Mouse (Mus musculus) cerebellum, adult 11-12 months (tissue): ENCODE data around the gene Hpd.
A peak's percentile ranks its signal among the peaks of the same experiment; 100 is the strongest.

Source experiments
- DNase-seq: peaks from one replicate; pipeline ENCODE4 v3.0.0; 2022

The Hpd gene

DNA sequence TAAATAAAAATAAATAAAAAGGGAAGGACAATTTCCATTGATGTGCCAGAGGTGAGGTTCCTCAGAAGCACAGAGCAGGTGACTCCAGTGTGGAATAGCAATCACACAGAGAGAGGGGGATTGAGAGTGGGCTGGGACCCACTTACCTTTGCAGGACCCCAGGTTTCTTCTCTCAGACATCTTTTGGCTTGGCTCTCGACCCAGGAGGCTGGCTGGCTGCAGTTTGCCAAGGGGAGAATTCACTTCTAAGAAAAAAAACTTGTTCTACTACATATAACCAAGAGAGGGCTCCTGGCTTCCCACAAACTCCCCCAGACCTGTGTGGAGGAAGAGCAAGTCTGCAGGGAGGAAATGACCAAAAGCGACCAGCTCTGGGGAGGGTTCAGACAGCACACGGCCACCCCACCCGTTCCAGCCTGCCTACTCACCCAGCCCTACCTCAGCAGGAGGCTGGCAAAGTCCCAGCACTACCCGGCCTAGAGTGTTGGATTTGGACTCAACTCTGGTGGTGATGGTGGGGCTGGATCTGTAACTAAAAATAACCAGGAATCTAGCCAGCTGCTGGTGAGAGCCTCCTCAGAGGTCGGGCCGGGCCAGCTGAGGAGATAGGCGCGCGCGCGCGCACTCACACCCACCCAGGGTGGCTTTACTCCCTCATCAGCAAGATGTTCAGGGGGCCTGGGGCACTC lies 48.2 kb downstream of the Hpd start:
- DNase-seq: peak; percentile 78

DNA sequence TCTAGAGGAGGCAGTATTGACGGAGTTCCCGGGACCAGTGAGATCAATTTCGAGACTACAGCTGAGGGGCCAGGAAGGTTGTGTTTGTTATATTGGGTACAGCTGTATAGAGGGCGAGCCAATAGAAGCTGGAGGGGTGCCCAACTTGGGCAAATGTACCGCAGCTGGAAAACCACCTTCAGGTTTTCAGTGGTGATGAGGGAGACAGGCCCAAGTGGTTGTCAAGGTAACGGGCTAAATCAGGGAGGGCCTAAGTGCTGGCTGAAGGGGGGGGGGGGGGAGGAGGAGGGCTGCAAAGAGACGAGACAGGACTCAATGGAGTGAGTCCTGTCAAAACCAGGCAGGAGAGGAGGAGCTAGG lies 48.8 kb downstream of the Hpd start:
- DNase-seq: peak; percentile 72

DNA sequence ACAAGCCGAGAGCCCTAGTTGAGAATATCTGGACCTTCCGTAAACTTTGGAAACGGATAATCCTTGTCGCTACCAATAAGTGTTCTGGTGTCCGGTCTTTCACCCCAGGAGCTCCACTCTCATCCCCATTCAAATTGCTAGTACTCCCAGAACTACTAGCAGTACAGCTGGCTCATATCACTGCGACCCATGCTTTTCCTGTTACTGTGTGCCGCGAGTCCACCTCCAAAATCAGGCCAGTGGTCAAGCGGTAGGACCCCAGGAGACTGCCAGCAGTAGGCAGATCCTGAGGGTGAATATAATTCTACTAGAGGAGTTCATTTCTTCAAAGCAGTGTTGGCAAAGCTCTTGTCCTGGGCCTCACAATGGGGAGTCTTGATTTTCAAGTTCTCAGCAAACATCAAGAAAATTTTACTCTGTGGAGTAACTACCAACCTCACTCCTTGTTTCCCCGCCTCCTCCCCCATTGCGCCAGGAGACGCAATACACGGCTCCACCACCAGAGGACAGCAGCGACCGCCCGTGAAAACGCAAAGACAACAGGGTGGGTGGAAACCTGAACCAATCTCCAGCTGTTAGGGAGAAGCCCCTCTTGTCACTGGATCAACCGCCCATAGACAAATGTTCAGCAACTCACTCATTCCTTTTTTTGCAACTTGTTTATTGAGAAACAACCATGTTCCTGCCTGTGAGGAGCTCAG lies 49.3 kb downstream of the Hpd start:
- DNase-seq: peak; percentile 84

DNA sequence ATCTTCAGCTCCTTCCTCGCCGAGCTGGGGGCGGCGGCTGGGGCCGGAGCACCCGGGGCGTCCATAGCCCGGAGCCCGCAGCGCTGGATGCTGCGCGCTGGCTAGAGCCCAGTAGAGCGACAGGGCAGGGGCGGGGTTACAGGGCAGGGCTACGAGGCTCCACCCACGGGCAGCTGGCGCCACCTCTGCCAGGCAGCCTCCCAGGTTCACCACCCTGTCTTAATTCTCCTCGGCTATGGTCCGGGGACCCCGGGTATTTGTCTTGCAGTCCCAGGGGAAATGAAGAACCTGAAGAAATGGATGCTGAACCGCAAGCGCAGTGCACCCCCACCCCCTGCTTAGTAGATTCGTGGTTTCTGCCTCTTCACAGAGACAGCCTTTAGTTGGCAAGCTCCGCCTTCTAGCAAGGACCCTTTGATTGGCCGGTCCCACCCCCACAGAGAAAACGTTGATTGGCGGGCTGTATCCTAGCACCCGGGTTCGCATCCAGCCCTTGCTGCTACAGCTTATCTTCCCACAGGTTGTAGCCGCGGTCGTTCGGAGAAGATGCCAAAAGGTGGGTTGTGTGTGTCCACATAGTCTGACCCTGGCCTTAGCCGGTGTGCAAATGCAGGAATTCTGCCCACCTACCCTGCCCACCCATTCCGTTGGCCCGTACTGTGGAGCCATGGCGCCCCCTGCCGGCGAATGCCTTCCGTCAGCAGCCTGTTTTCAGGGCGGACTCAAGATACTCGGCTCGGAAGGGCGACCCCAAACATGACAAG lies 50.0 kb downstream of the Hpd start, which contains the start of gene Rhof:
Rhof (minus strand) TSS at position 385 of the 764 bp plus-strand sequence.
- DNase-seq: peak; percentile 90

DNA sequence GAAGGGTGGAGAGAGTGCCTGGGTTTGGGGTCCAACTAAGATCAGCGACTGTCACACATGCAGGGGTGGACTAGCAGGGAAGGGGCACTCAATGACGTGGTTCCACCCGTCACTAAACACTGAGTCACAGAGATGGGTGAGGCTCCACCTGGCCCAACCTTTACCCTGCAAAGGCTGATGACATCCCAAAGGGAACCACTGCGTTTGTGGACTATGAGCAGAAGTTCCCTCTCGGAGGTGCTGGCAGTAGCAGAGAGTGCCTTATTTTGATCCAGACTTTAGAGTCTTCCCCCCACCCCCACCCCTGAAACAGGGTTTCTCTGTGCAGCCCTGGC lies 51.7 kb downstream of the Hpd start:
- DNase-seq: no peak

DNA sequence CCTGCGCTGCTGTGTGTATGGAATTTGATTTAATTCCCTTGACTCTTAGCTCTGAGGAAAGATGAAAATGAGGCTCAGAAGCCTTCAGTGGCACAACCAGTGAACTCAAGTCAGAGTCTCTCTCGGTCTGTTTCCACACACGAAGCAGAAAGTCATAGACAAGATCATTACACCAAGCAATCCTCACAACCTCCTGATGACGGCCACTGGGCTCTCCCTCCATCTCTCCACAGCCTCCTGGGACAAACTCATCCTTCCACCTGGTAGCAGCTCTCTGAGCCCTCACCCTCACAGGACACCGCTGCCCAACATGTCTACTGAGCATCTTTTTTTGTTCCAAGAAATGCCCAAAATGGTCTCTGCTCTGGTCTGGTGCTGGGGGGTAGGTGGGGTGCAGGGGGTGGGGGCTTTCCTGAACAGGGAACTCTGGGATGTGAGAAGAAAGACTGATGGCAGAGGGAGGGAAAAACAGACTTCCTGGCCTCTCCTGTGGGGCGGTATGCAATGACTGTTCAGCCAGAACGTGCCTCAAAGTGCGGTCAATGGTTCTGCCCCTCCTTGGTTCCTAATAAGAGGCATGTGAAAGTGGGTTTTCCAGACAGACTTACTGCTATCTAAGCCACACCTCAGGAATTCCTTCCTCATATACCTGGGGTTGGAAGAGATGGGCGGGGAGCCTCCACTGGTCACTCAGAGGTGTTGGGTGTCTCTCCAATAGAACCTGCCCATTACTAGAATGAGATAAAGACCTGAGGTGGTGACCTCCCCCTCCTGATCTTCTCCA lies 52.3 kb downstream of the Hpd start:
- no peak for DNase-seq

DNA sequence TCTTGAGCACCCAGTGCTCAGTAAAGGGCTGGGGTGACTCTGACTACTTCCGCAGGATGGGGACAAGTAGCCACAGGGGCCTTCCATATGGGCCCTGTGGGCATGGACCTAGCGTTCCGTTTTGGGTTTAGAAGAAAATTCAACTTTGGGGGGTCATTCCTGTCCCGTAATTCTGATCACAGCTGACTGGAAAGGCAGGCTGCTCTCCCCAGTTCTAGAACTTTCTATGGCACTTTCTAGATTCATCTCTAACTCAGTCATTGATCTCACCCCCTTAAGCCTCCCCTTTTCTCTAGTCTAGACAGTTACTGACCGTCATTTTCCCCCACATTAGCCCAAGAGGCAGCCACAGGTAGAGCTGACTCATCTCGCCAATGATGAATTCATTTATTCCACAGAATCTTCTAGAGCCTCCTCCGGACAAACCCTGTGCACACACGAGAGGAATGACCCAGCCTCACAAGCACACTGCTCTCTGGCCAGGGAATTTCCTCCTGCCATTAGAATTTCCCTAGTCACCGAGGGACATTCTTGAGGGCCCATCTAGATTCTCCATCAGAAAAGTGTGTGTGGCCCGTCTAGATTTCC lies 53.3 kb downstream of the Hpd start:
- no peak for DNase-seq

DNA sequence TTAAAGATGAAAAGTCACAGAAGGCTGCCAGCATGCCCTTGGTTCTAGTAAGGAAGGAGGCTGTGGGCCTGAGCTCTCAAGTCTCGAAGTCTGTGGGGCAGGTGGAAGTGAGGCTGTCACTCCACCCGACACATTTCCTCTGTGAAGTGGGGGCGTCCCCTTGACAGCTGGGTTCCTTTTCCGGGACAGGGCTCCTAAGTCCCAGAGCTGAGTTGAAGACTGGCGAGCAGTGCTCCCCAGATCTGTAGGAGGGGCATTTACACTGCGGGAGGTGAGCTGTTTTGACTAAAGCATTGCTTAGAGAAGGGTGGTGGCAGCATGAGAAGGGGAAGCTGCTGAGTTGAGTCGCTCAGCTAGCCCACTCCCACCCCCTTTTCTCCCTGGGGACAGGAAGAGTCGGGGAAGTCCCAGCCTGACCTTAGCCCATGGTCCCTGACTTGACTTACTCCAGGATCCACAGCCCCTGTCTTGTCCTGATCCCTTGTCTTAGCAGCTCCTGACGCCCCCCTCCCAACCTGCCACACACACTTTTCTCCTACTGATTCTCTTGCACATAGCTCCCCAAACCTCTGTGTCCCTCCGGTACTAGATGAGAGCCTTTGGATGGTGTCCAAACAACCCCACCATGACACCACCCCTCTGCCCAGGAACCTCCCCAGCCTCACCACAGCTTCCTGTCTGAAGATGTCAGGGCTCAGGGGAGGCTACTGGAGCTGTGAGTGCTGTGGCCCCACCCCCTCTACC lies 53.9 kb downstream of the Hpd start:
- peak; percentile 22 for DNase-seq

DNA sequence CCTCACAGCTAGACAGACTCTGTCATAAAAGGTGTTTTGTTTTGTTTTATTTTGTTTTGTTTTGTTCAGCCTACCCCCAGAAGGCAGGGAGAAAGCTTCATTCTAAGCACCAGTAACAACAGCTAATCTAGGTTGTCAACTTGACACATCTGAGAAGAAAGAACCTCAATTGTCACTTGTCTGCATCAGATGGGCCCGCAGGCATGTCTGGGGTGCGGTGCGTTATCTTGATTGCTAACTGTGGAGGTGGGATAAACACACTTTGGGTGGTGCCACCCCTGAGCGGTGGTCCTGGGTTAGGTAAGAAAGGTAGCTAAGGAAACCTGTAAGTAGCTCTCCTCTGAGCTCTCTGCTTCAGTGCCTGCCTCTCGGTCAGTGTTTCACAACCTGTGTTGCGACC lies 55.5 kb downstream of the Hpd start:
- DNase-seq: no peak

DNA sequence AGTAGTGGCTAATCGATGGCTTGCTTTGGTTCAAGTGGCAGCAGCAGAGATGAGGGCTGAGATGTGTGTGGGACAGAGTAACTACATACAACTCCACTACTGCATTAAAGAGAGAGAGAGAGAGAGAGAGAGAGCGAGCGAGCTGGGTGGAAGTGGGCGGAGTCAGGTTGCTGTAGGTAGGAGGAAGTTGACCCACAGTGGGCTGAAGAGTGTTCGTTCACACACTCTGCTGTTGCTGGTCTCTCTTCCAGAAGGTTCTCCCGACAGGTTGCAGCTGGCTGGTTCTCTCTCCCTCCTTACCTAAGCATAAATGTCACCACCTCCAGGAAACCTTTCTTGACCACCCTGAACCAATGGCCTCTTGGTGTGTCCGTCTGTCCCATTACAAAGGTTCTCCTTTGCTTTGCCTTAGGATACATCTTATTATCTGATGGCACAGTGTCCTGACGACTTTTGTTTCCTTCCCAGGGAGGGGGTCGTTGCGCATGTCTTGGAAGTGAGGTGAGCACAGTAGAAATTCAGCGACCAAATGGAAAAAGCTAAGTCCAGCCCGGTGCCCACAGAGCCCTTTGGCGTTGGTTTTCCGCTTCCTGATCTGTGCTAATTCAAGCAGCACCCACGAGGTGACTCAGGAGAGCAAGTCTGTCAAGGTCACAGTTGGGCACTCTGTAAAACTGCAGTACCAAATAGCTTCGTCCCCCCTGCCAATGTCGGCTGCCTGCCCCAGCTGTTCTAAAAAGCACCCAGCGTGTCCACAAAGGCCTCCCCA lies 56.7 kb downstream of the Hpd start:
- peak; percentile 8 for DNase-seq

DNA sequence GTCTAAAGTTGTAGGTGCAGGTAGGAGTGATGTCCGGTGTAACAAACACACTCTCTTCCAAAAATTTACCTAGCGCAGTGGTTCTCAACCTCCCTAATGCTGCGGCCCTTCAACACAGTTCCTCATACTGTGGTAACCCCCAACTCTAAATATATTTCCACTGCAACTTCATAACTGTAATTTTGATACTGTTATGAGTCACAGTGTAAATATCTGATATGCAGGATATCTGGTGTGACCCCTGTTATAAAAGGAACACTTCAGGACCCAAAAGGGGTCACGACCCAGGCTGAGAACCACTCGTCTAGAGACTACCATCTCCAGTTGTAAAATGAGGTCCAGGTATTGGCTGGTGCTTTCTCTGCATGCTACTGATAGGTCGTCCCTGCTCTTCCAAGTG lies 57.4 kb downstream of the Hpd start:
- no peak for DNase-seq

DNA sequence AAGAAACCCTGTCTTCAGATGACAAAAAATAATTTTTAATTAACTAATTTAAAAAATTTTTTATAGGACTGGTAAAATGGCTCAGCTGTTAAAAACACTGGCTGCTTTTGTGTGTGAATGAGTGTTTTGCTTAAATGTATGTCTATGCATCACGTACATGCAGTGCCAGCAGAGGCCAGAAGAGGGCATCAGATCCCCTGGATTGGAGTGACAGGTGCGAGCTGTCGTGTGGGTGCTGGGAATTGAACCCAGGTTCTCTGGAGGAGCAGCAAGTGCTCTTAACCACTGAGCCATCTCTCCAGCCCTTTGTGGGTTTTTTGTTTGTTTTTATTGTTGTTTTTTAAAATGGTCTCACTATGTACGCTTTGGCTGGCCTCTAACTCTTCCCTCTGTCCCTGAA lies 60.3 kb downstream of the Hpd start:
- DNase-seq: no peak
